Mouse (Mus musculus): ENCODE measurements around the gene A530016L24Rik. TPM values are rescaled to one million over a fixed set of nuclear protein-coding genes. Genes with fewer than 3 reads are reported as not detected.

The A530016L24Rik gene
- polyA plus RNA-seq, 1 experiment, result 14.5 TPM

DNA sequence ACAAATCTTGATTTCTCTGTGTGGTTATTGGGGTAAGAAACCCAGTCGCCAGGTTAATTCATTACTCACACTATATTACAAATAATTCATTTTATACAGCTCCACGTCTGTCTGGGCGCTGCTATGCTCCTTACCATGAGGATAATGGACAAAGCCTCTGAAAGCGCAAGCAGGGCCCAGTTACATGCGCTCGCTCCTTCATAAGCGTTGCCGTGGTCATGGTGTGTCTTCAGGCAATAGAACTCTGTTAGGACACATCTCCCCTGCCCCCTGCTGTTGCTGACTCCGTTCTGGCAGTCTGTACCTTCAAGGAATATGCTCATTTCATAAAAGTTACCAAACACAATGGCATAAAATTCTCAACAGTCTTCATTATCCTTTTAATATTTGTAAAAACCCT is 37.4 kb upstream of the A530016L24Rik start:
- 94% methylated on average over 9 of the region's 9 CpGs for WGBS

DNA sequence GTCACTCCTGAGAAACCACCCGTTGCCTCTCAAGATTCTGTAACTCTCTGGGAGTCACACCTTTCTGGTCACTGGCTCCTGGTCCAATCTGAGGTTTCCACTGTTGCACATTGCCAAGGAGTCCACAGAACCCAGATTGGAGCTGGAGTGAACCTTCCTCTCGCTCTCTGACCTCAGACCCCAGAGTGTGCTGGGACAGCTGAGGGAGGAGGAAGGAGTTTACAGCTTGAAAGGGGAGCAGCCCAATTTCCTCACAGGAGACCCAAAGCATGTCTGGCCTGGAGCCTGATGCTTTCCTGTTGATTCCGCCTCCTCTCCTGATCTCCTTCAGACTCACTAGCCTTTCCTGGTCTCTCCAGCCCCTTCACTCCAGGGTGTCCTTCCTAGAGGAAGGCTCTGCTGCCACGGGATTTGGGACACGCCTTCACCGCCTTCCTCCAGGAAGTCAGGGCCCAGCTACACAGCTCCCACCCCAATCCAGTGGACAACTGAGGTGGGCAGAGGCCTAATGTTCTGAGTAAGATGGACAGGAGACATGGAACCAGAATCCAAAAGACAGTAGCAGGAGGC is 33.0 kb upstream of the A530016L24Rik start:
- Histone ChIP-seq H3K4me3 (ENCODE audit: control insufficient read depth, insufficient read depth, low read length) (no peak overlapping the region), H3K36me3 (ENCODE audit: control insufficient read depth, insufficient read depth, low read length) (no peaks in the 10 kb centered on the region), H3K4me1 (replicated peaks; ENCODE audit: control insufficient read depth, insufficient read depth, low read length) (no peaks in the 10 kb centered on the region), H3K27me3 (ENCODE audit: control insufficient read depth, insufficient read depth, low read length) (no peaks in the 10 kb centered on the region), H3K27ac (ENCODE audit: control insufficient read depth, insufficient read depth, low read length) (no peak overlapping the region)
- TF ChIP-seq CTCF (IDR thresholded peaks at IDR 0.05; ENCODE audit: borderline replicate concordance, control insufficient read depth, extremely low read depth, insufficient read depth, low read length, poor library complexity) (no peak), POLR2A (IDR thresholded peaks at IDR 0.05; ENCODE audit: control insufficient read depth, extremely low read depth, insufficient read depth, low read length, poor library complexity) (no peak)
- 90% methylated on average over 6 of the region's 6 CpGs for WGBS
- DNase-seq, result no peak

More for the DNA sequence above, 37.4 kb upstream of the A530016L24Rik start:
- TF ChIP-seq POLR2A (IDR thresholded peaks at IDR 0.05; ENCODE audit: control insufficient read depth, extremely low read depth, insufficient read depth, low read length, poor library complexity), result no peak
- no peak for TF ChIP-seq CTCF (IDR thresholded peaks at IDR 0.05; ENCODE audit: borderline replicate concordance, control insufficient read depth, extremely low read depth, insufficient read depth, low read length, poor library complexity)
- H3K36me3 ChIP-seq (ENCODE audit: control insufficient read depth, insufficient read depth, low read length), result no peaks in the 10 kb centered on the region
- DNase-seq, result no peak
- no peak overlapping the region for H3K27ac ChIP-seq (ENCODE audit: control insufficient read depth, insufficient read depth, low read length)
- no peaks in the 10 kb centered on the region for H3K27me3 ChIP-seq (ENCODE audit: control insufficient read depth, insufficient read depth, low read length)
- no peak overlapping the region for H3K4me3 ChIP-seq (ENCODE audit: control insufficient read depth, insufficient read depth, low read length)
- H3K4me1 ChIP-seq (replicated peaks; ENCODE audit: control insufficient read depth, insufficient read depth, low read length), result peaks cover 31% of the 10 kb centered on the region

DNA sequence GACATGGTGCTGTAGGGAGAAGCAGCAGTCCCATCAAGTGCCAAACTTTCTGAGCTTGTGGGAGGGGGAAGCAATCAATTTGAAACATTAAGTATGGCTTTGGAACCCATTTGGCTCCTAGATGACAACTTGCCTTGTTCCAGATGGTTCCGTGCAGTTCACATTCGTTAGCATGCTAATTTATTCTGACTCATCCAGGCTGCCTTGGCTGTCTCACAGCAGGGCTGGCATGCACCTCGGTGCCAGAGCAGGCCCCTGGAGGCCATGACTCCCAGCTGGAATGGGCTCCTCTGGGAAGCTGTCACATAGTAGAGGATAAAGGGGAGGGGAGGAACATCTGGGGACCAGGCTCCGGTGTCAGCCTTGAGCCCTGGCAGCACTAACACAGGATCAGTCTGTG is 31.4 kb upstream of the A530016L24Rik start:
- no peak for DNase-seq
- TF ChIP-seq CTCF (IDR thresholded peaks at IDR 0.05; ENCODE audit: borderline replicate concordance, control insufficient read depth, extremely low read depth, insufficient read depth, low read length, poor library complexity), result no peak
- no peak for TF ChIP-seq POLR2A (IDR thresholded peaks at IDR 0.05; ENCODE audit: control insufficient read depth, extremely low read depth, insufficient read depth, low read length, poor library complexity)
- H3K36me3 ChIP-seq (ENCODE audit: control insufficient read depth, insufficient read depth, low read length), result no peaks in the 10 kb centered on the region
- WGBS, result 91% methylated on average over 4 of the region's 4 CpGs
- H3K27me3 ChIP-seq (ENCODE audit: control insufficient read depth, insufficient read depth, low read length), result no peaks in the 10 kb centered on the region
- no peaks in the 10 kb centered on the region for H3K4me1 ChIP-seq (replicated peaks; ENCODE audit: control insufficient read depth, insufficient read depth, low read length)
- no peak overlapping the region for H3K4me3 ChIP-seq (ENCODE audit: control insufficient read depth, insufficient read depth, low read length)
- no peak overlapping the region for H3K27ac ChIP-seq (ENCODE audit: control insufficient read depth, insufficient read depth, low read length)

DNA sequence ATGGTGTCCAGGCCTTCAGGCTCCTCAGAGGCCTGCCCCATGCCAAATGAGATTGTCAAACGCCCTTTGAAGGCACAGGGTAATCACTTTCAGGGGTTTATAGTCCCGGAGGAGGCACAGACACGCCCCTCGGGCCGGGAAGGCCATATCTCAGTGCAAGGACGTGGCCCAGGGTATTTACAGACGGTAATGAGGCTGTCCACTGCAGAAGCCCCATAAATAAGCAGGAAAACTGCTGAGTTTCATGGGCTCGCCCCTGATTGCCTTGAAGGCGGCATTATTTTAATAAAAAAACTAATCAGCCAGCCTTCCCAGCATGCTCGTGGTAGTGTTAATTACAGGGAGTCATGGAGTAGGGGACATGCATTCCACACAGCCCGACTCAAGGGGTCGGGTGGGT is 26.8 kb upstream of the A530016L24Rik start:
- no peak for DNase-seq
- Histone ChIP-seq H3K4me3 (ENCODE audit: control insufficient read depth, insufficient read depth, low read length) (no peak overlapping the region), H3K4me1 (replicated peaks; ENCODE audit: control insufficient read depth, insufficient read depth, low read length) (no peaks in the 10 kb centered on the region), H3K27me3 (ENCODE audit: control insufficient read depth, insufficient read depth, low read length) (no peaks in the 10 kb centered on the region), H3K27ac (ENCODE audit: control insufficient read depth, insufficient read depth, low read length) (no peak overlapping the region), H3K36me3 (ENCODE audit: control insufficient read depth, insufficient read depth, low read length) (no peaks in the 10 kb centered on the region)
- WGBS, result 92% methylated on average over 12 of the region's 12 CpGs
- TF ChIP-seq CTCF (IDR thresholded peaks at IDR 0.05; ENCODE audit: borderline replicate concordance, control insufficient read depth, extremely low read depth, insufficient read depth, low read length, poor library complexity) (no peak), POLR2A (IDR thresholded peaks at IDR 0.05; ENCODE audit: control insufficient read depth, extremely low read depth, insufficient read depth, low read length, poor library complexity) (no peak)

DNA sequence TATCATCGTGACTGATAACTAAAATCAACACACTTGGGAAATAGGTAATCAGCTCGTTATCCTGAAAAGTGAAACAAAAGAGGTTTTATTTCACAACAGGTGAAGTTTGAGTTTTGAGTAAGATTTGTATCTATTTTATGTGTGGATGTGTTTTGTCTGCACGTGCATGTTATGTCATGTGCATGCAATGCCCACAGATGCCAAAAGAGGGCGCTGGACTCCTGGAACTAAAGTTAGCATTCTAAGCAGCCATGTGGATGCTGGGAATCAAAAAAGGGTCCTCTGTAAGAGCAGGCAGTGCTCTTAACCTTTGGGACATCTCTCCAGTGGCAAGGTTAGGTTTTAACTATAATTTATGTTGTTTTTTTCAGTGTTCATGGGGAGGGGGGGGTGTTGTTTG is 26.0 kb upstream of the A530016L24Rik start:
- 87% methylated on average over 4 of the region's 4 CpGs for WGBS
- no peak overlapping the region for H3K4me3 ChIP-seq (ENCODE audit: control insufficient read depth, insufficient read depth, low read length)
- H3K27me3 ChIP-seq (ENCODE audit: control insufficient read depth, insufficient read depth, low read length), result no peaks in the 10 kb centered on the region
- DNase-seq, result no peak
- TF ChIP-seq POLR2A (IDR thresholded peaks at IDR 0.05; ENCODE audit: control insufficient read depth, extremely low read depth, insufficient read depth, low read length, poor library complexity), result no peak
- TF ChIP-seq CTCF (IDR thresholded peaks at IDR 0.05; ENCODE audit: borderline replicate concordance, control insufficient read depth, extremely low read depth, insufficient read depth, low read length, poor library complexity), result no peak
- no peaks in the 10 kb centered on the region for H3K36me3 ChIP-seq (ENCODE audit: control insufficient read depth, insufficient read depth, low read length)
- H3K4me1 ChIP-seq (replicated peaks; ENCODE audit: control insufficient read depth, insufficient read depth, low read length), result no peaks in the 10 kb centered on the region
- no peak overlapping the region for H3K27ac ChIP-seq (ENCODE audit: control insufficient read depth, insufficient read depth, low read length)

DNA sequence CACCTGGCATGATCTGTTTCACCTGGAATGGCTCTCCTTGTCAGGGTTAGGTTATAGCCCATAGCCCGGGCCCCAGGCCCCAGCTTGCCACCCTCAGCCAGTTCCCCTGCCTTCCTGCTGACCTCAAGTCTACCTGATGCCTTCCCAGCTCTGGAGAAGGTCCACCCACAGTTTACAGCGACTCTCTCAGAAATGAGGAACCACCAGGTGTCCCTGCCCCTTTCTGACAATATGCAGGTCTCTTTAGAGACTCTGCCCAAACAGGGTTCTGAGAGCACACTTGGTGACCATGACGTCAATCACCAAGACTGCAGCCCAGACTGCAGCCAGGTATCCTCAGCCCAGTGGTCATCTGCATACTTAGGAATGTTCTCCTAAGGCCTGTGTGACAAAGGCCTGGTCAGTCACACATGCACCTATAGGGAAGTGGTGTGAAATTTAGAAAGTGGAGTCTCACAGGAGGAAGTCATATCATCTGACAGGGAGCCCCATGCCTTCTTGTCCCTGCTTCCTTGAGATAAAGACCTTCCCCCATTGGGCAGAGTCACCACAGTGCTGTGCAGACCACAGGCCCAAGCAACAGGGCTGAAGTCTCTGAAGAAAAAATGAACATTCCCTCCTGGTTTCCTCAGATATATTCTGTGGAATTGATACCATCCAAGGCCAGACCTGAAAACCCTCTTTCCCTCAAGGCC is 25.4 kb upstream of the A530016L24Rik start:
- 13% methylated on average over 3 of the region's 3 CpGs for WGBS
- no peaks in the 10 kb centered on the region for H3K4me1 ChIP-seq (replicated peaks; ENCODE audit: control insufficient read depth, insufficient read depth, low read length)
- H3K27ac ChIP-seq (ENCODE audit: control insufficient read depth, insufficient read depth, low read length), result no peak overlapping the region
- H3K27me3 ChIP-seq (ENCODE audit: control insufficient read depth, insufficient read depth, low read length), result no peaks in the 10 kb centered on the region
- H3K4me3 ChIP-seq (ENCODE audit: control insufficient read depth, insufficient read depth, low read length), result no peak overlapping the region
- no peaks in the 10 kb centered on the region for H3K36me3 ChIP-seq (ENCODE audit: control insufficient read depth, insufficient read depth, low read length)
- DNase-seq, result no peak
- TF ChIP-seq CTCF (IDR thresholded peaks at IDR 0.05; ENCODE audit: borderline replicate concordance, control insufficient read depth, extremely low read depth, insufficient read depth, low read length, poor library complexity) (no peak), POLR2A (IDR thresholded peaks at IDR 0.05; ENCODE audit: control insufficient read depth, extremely low read depth, insufficient read depth, low read length, poor library complexity) (no peak)

All from thymus, adult 2 months (tissue).